Mouse (Mus musculus) olfactory bulb, adult 2 months (tissue): ENCODE results near the gene Focad.

Source experiments
- CTCF ChIP-seq: fragments of 200-500 bp; IDR thresholded peaks from 2 replicates; pipeline ENCODE4 v1.5.1; 2012; ENCODE audit warnings: low read depth, mild to moderate bottlenecking, low read length, moderate library complexity; ENCODE audit not compliant: insufficient read depth
- POLR2A ChIP-seq: fragments of 200-500 bp; IDR thresholded peaks from 2 replicates; pipeline ENCODE4 v1.6.1; 2012; ENCODE audit warnings: mild to moderate bottlenecking, low read depth, low read length, moderate library complexity; ENCODE audit not compliant: insufficient read depth

DNA sequence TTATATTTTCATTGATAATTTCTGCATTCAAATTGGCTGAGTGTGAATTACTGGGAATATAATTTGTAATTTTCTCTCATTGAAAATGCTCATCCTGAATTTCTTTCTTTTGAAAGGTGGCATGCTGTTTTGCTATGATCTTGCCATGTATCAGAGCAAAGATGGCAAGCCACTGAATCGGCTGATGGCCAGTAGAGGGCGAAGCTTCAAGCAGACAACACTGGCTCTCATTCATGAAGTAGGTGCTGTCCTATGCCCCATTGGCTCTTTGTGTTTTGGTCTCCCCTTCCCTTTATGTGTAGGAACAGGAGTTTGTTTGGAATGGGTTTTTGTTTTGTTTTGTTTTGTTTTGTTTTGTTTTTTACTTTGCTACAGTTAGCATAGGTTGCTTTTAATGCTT, 215.2 kb downstream of the Focad start:
- TF ChIP-seq POLR2A: no peak
- no peak for TF ChIP-seq CTCF
